Mouse (Mus musculus) cerebellum, adult 2 months (tissue): ENCODE results near the gene Plekha6. TPM values are rescaled to one million over a fixed set of nuclear protein-coding genes. Genes with fewer than 3 reads are reported as not detected.
A peak's percentile ranks its signal among the peaks of the same experiment; 100 is the strongest.

Source experiments
- DNase-seq, 2 experiments: peaks; one replicate each; pipeline ENCODE4 v3.0.0; 2021
- H3K27ac ChIP-seq: fragments of 200-500 bp; 2 replicates; pipeline ENCODE4 v1.5.1; 2012; ENCODE audit warnings: low read length, control low read depth, inconsistent platforms; ENCODE audit not compliant: insufficient read depth
- H3K27me3 ChIP-seq: fragments of 200-500 bp; 2 replicates; pipeline ENCODE4 v1.6.1; 2012; ENCODE audit warnings: inconsistent platforms, mild to moderate bottlenecking, low read length, moderate library complexity; ENCODE audit not compliant: control insufficient read depth, insufficient read depth
- H3K4me1 ChIP-seq: fragments of 200-500 bp; 2 replicates; pipeline ENCODE4 v1.6.1; 2011; ENCODE audit warnings: low read length; ENCODE audit not compliant: control insufficient read depth, insufficient read depth
- H3K4me3 ChIP-seq: fragments of 200-500 bp; replicated peaks from 2 replicates; pipeline ENCODE3; 2011; ENCODE audit warnings: mild to moderate bottlenecking, low read depth, low read length, control low read depth; ENCODE audit not compliant: insufficient read depth
- CTCF ChIP-seq: fragments of 200-500 bp; IDR thresholded peaks from 2 replicates; pipeline ENCODE4 v1.5.1; 2011; ENCODE audit warnings: low read depth, mild to moderate bottlenecking, control low read depth, low read length, moderate library complexity, borderline replicate concordance; ENCODE audit not compliant: insufficient read depth
- POLR2A ChIP-seq: fragments of 200-500 bp; IDR thresholded peaks from 2 replicates; pipeline ENCODE4 v1.6.1; 2011; ENCODE audit warnings: low read length, control low read depth, borderline replicate concordance; ENCODE audit not compliant: insufficient read depth
- WGBS: fragments of 180-500 bp; shearing (Covaris S2); methylation state at CpG from one replicate; pipeline ENCODE4 v1.1.7; 2018; 5-methylcytosine and 5-hydroxymethylcytosine counted together
- polyA plus RNA-seq: library from polyadenylated mRNA; depleted of rRNA; stranded (reverse); fragments of >200 nt; gene quantifications from 2 replicates; pipeline ENCODE4 v1.2.3, GENCODE M21; 2012

Plekha6 gene
- polyA plus RNA-seq, 1 experiment: 77.2 TPM

DNA sequence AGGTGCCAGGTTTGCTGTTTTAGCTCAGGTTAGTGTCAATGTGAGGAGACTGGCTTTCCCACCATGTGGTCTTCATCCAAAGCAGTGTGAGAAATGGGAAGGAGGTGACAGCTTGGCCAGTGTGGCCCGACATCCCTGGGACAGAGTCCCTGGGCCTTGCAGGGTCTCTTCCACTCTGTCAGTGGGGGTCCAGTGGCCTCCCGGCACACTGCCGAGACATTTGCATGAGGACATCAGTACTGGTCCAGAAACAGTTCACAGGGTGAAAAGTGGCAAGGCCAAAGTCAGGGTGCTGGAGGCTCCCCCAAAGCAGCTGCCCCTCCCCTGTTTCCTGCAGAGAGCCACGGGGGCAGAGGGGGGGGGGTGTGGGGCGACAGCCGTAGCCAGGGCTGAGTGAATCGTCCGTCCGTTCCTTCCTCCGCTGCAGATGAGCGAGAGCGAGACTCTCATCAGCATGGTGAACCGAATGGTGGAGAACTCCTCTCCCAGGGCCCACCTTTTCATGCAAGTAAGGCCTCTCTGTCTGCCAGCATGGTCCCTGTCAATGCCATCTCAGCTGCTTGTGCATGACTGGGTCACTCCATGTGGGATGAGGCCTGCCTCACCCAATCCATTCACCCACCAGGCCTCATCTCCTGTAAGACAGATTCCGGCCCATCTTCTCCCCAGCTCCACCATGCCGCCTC is 115.1 kb downstream of the Plekha6 start:
- peaks cover 7% of the 10 kb centered on the region for H3K4me1 ChIP-seq
- no peak overlapping the region for H3K4me3 ChIP-seq
- DNase-seq: no peak
- no peaks in the 10 kb centered on the region for H3K27me3 ChIP-seq
- WGBS: 56% methylated on average over 15 of the region's 15 CpGs
- TF ChIP-seq CTCF: no peak
- no peak for TF ChIP-seq POLR2A
- H3K27ac ChIP-seq: no peak overlapping the region

DNA sequence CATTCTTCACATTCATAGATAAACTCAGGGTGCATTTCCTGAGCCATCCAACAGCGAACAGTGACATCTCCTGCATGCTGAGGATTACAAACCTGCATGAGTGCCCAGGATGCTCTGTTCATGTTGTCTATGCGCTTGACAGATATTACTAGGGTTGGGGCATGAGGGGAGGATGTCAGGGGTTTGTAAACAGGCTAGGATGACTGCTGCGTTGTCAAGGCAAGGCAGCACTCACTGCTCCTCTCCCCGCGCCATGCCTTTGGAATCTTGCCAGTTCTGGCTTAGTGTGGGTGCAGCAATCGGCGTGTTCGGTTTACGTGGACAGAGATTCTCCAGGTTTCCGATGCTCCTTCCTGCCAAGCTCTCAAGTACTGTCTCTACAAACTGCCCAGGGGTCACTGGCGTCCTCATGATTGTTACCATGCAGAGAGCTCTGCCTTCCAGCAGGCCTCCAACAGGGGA is 115.7 kb downstream of the Plekha6 start:
- TF ChIP-seq CTCF: no peak
- no peak for TF ChIP-seq POLR2A
- DNase-seq: no peak
- H3K27ac ChIP-seq: no peak overlapping the region
- H3K4me1 ChIP-seq: peaks cover 7% of the 10 kb centered on the region
- WGBS: 61% methylated on average over 11 of the region's 11 CpGs
- H3K4me3 ChIP-seq: no peak overlapping the region
- H3K27me3 ChIP-seq: no peaks in the 10 kb centered on the region

DNA sequence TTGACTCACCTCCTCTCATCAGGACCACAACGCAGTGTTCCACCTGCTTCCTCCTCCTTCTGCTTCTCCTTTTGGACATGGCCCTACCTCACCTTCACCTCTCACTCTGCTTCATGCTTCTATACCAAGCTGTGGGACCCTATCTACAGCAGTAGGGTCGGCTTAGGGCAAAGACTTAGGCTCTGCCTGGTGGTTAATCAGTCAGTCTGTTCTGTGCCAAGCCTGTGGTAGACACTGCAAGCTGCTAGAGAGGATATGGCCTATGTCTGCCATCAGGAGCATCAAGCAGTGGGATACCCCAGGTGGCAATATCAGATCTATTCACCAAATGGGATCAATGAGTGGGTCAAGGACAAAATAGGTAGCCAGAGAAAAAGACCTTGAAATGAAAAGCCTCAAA is 116.5 kb downstream of the Plekha6 start:
- no peak overlapping the region for H3K27ac ChIP-seq
- H3K4me3 ChIP-seq: no peak overlapping the region
- WGBS: 85% methylated on average over 2 of the region's 2 CpGs
- no peak for TF ChIP-seq CTCF
- TF ChIP-seq POLR2A: no peak
- H3K4me1 ChIP-seq: peaks cover 7% of the 10 kb centered on the region
- no peak for DNase-seq
- H3K27me3 ChIP-seq: no peaks in the 10 kb centered on the region

DNA sequence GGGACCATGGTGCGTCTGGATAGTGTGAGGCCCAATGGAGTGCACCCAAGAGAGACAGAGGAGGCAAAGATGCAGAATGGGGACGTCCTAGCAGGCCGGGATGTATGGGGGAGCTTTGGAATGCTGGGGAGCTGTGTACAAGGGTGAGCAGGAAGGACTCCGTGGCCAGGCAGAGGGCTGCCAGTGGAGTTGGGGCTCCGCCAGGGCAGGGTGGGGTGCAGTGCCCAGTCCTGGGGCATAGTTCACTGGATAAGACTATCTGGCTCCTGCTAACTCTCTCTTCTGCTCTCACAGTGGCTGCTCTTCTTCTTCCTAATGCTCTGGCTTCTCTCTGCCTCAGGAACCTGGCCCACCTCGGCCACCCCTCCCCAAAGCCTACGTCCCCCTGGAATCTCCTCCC is 121.9 kb downstream of the Plekha6 start:
- no peaks in the 10 kb centered on the region for H3K27me3 ChIP-seq
- 81% methylated on average over 7 of the region's 7 CpGs for WGBS
- H3K4me1 ChIP-seq: no peaks in the 10 kb centered on the region
- TF ChIP-seq CTCF: no peak
- TF ChIP-seq POLR2A: no peak
- no peak for DNase-seq
- H3K27ac ChIP-seq: no peak overlapping the region
- H3K4me3 ChIP-seq: no peak overlapping the region

DNA sequence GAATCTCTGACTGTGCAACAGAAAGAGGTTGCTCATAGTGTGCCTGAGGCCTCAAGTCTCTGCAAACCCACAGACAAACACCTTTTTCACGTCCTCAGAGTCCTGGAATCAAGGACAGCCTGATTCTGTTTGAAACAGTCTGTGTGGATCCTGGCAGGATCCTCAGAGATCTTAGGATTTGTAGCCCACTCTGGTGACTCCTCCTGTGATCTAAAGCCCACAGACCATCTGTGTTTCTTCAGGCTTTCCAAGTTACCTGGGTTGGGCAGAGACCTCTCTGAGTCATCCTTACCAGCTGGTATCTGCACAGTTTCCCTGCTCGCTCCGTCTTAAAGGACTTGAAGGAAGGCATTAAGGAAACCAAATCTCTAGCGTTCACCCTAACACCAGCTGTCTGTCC is 123.0 kb downstream of the Plekha6 start:
- TF ChIP-seq POLR2A: no peak
- no peak overlapping the region for H3K4me3 ChIP-seq
- no peaks in the 10 kb centered on the region for H3K4me1 ChIP-seq
- H3K27ac ChIP-seq: no peak overlapping the region
- 41% methylated on average over 4 of the region's 4 CpGs for WGBS
- H3K27me3 ChIP-seq: no peaks in the 10 kb centered on the region
- DNase-seq: no peak

DNA sequence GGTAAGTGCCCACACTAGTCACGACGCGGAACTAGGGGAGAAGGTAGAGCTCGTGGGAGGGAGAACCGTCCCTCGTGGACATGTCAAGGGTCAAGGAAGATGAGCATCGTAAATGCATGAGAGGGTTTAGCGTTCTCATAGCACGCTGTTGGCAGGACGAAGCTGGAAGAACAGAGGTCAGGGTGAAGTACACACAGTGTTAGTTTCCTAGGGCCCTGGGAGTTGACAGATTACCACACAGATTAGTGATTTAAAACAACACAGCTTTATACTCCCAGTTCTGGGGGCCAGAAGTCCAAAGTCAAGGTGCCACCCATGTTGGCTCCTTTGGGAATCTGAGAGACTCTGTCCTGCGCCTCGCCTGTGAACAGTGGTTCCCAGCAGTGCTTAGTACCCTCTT is 123.9 kb downstream of the Plekha6 start:
- H3K4me3 ChIP-seq: no peak overlapping the region
- H3K27me3 ChIP-seq: no peaks in the 10 kb centered on the region
- WGBS: 93% methylated on average over 12 of the region's 12 CpGs
- no peak for DNase-seq
- H3K4me1 ChIP-seq: no peaks in the 10 kb centered on the region
- TF ChIP-seq CTCF (no peak), POLR2A (no peak)
- H3K27ac ChIP-seq: no peak overlapping the region

DNA sequence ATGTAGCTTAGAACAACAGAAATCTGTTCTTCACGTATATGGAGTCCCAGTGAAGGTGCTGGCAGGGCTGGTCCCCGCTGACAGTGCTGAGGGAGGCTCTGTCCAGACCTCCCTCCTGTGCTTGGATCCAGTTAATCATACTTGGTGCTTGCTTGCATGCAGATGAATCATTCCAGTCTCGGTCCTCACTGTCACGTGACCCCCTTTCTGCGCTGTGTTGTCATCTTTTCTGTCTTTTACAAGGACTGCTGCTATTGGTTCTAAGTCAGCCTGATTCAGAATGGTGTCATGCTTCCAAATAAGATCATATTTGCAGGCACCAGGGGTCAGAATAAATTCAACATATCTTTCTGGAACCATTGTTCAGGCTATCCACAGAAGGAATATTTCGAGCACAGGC is 127.9 kb downstream of the Plekha6 start:
- 95% methylated on average over 6 of the region's 6 CpGs for WGBS
- no peak overlapping the region for H3K27ac ChIP-seq
- TF ChIP-seq CTCF (no peak), POLR2A (no peak)
- no peaks in the 10 kb centered on the region for H3K27me3 ChIP-seq
- peaks cover 5% of the 10 kb centered on the region for H3K4me1 ChIP-seq
- H3K4me3 ChIP-seq: no peak overlapping the region
- DNase-seq: no peak

DNA sequence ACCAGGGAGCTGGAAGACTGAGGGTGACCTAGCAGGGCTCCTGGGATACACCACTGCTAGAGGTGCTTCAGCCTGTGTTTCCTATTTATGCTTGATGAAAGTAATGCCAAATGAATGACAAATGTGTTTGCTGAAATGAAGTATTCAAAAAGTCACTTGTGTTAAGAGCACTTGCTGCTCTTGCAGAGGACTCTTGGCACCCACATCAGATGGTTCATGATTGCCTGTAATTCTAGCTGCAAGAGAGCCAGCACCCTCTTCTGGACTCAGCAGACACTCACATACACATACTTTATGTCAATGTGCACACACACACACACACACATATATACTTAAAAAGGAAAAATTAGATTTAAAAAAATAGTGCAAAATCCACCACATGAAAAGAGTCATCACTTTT is 128.6 kb downstream of the Plekha6 start:
- no peaks in the 10 kb centered on the region for H3K27me3 ChIP-seq
- no peak overlapping the region for H3K4me3 ChIP-seq
- H3K4me1 ChIP-seq: peaks cover 5% of the 10 kb centered on the region
- TF ChIP-seq POLR2A: no peak
- TF ChIP-seq CTCF: no peak
- no peak overlapping the region for H3K27ac ChIP-seq
- no peak for DNase-seq

DNA sequence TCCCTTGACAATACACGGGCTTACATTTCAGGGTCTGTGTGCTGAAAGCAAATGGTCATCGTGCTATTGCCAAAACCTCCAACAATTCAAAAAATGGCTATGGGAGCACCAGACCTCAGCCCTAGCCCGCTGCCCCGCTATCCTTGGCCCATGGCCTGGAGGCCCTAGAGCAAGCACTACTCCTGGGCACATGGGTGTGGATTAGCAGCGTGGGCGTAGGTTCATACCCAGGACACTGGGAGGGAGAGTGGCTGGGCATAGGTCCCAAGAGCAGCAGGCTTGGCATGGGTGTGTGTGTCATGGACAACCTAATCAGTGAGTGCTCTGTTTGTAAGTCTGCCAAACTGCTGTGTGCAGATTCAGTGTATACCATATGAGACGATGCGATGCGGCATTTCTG is 132.4 kb downstream of the Plekha6 start:
- no peak for TF ChIP-seq POLR2A
- TF ChIP-seq CTCF: no peak
- Histone ChIP-seq H3K27me3 (no peaks in the 10 kb centered on the region), H3K27ac (no peak overlapping the region), H3K4me1 (peaks cover 5% of the 10 kb centered on the region), H3K4me3 (no peak overlapping the region)
- WGBS: 12% methylated on average over 9 of the region's 9 CpGs
- DNase-seq: peak; percentile 61 to 79
